ENCODE assay signal across 12 mouse cellular contexts in the genomic region with DNA sequence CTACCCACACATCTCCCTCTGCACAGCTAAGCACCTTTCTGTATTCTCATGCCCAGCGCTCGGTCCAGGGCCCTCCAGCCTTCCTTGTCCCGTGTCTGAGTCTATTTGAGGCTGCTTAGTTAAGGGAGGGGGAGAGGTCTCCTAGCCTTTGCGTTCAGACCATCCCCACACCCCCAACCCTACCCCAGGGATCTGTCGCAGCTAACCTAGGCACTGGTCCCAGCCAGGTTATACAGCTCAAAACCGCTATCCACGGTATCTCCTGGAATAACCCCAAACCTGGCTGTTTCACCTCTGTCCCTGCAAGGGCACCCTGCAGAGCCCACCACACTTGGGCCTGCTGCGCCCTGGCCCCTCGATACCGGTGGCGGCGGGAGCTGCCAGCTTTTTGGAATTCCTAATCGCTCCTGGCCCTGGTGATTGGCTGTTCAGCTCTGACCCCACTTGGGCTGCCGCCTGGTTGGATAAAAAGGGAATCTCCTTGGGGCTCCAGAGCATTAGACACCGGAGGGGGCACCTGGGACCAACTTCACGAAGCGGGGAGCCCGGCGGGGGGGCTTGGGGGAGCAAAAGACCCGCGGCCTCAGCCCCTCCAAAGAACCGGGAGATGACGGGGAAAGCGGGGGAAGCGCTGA. TPM values are rescaled to one million over a fixed set of nuclear protein-coding genes. Genes with fewer than 3 reads are reported as not detected.
DNase-seq lines count a peak whose midpoint lies in the region; ATAC-seq lines count a peak whose summit lies in the region.
"Had no signal": no experiment of that assay in that cellular context is flagged by ENCODE, and none has a peak within 500 bp of the region (broad histone marks: within the 10 kb centered on the region; RNA-seq: fewer than 3 reads in every experiment).

A gene (plus strand): TSS at position 427 of the 635 bp plus-strand sequence.

- H3K4me3 ChIP-seq in heart, embryonic 12.5 days: peak within 1 kb of the TSS; percentile 35
- H3K4me3 ChIP-seq in midbrain, embryonic 13.5 days (replicated peaks): peak within 1 kb of the TSS; percentile 20
- H3K4me3 ChIP-seq: left cerebral cortex, adult 2 months had no signal

- peaks cover 27% of the 10 kb centered on the region for H3K4me1 ChIP-seq in heart, embryonic 12.5 days (replicated peaks)
- peaks cover 18% of the 10 kb centered on the region for H3K4me1 ChIP-seq in midbrain, embryonic 13.5 days (replicated peaks)

- peaks cover 81% of the 10 kb centered on the region for H3K27me3 ChIP-seq in heart, embryonic 12.5 days (replicated peaks)
- H3K27me3 ChIP-seq in midbrain, embryonic 13.5 days: peaks cover 88% of the 10 kb centered on the region

- no peak for ATAC-seq in heart, embryonic 12.5 days (ENCODE audit: insufficient number of reproducible peaks, low FRiP score)
- peak; percentile 34; the same call in 1 of the 2 replicates for ATAC-seq in midbrain, embryonic 13.5 days

- H3K9me3 ChIP-seq in heart, embryonic 12.5 days (replicated peaks): no peaks in the 10 kb centered on the region
- H3K9me3 ChIP-seq in midbrain, embryonic 13.5 days: no peaks in the 10 kb centered on the region

- no peak within 1 kb of the TSS for H3K27ac ChIP-seq in heart, embryonic 12.5 days (ENCODE audit: poor library complexity, severe bottlenecking)
- no peak within 1 kb of the TSS for H3K27ac ChIP-seq in midbrain, embryonic 13.5 days
- H3K27ac ChIP-seq: left cerebral cortex, adult 2 months had no signal

- H3K36me3 ChIP-seq in heart, embryonic 12.5 days: no peaks in the 10 kb centered on the region
- H3K36me3 ChIP-seq in midbrain, embryonic 13.5 days: no peaks in the 10 kb centered on the region

- no peak for DNase-seq in heart, adult 18-20 months
- DNase-seq in R1 (ENCODE audit: low read depth, low spot score): peak; percentile 20
- peak; percentile 15 for DNase-seq in heart, postnatal 4 days
- DNase-seq in thymus, adult 18-20 months: no peak
- no peak for DNase-seq in cerebellum, adult 8-10 months
- no peak for DNase-seq in urinary bladder, postnatal 10 days (ENCODE audit: low spot score)
- DNase-seq: right cerebral cortex, postnatal 14 days had no signal

- H3K4me2 ChIP-seq in heart, embryonic 12.5 days: peak within 1 kb of the TSS; percentile 54
- H3K4me2 ChIP-seq in midbrain, embryonic 13.5 days (replicated peaks): peak within 1 kb of the TSS; percentile 37

- H3K9ac ChIP-seq in heart, embryonic 12.5 days: 0 out of 2 replicates have a peak within 1 kb of the TSS, but pooled peaks have one; percentile 31
- H3K9ac ChIP-seq in midbrain, embryonic 13.5 days (replicated peaks): 0 out of 2 replicates have a peak within 1 kb of the TSS, but pooled peaks have one; percentile 10

- 1% methylated on average over 25 of the region's 25 CpGs for WGBS in heart, embryonic 12.5 days
- WGBS in midbrain, embryonic 13.5 days: 2% methylated on average over 25 of the region's 25 CpGs

RNA-seq across cellular contexts. Expression of the gene that starts here (rescaled TPM):
- polyA plus RNA-seq in heart, embryonic 12.5 days (2016; fragmentation: Nextera tagmentation; extraction: Ambion mirVana): not detected in 2 replicates
- total RNA-seq in heart, adult 18-20 months (2021): not detected
- not detected for total RNA-seq in heart, postnatal 4 days (2021)
- polyA plus RNA-seq in midbrain, embryonic 13.5 days (2015; fragmentation: Nextera tagmentation; extraction: Ambion mirVana): 2.2 and 3.0 TPM in 2 replicates
- total RNA-seq: granulocyte monocyte progenitor cell, adult 5-6 weeks; megakaryocyte, adult 5-6 weeks had no signal

Comparison
In these comparisons a context has a peak if more than half of its experiments do, and no peak if none do; other contexts are left out.
1. Peak in DNase-seq in heart, postnatal 4 days; RNA of the gene not detected or under 1 TPM.